ENCODE assay signal across 15 mouse cellular contexts in genomic region chr19:55115532-55115931, GRCm38 (mm10).
"Had no signal": no experiment of that assay in that cellular context is flagged by ENCODE, and none has a peak within 500 bp of the region (broad histone marks: within the 10 kb centered on the region; RNA-seq: fewer than 3 reads in every experiment).

No protein-coding gene starts in this region.

- H3K4me1 ChIP-seq: intestine, embryonic 15.5 days; limb, embryonic 10.5 days had no signal

- ATAC-seq: intestine, embryonic 15.5 days; midbrain, embryonic 16.5 days had no signal

- H3K27me3 ChIP-seq: intestine, embryonic 15.5 days; midbrain, embryonic 12.5 days; neural tube, embryonic 13.5 days had no signal

- H3K27ac ChIP-seq: intestine, embryonic 15.5 days; left cerebral cortex, adult 2 months; limb, embryonic 10.5 days; liver, embryonic 14.5 days; macrophage; midbrain, embryonic 12.5 days; neural tube, embryonic 13.5 days had no signal

- H3K36me3 ChIP-seq: intestine, embryonic 15.5 days; limb, embryonic 10.5 days; midbrain, embryonic 12.5 days; neural tube, embryonic 13.5 days had no signal

- H3K4me2 ChIP-seq: intestine, embryonic 15.5 days; lung, embryonic 14.5 days; midbrain, embryonic 12.5 days; neural tube, embryonic 13.5 days had no signal

- H3K9ac ChIP-seq: intestine, embryonic 15.5 days; liver, embryonic 14.5 days; lung, embryonic 14.5 days; midbrain, embryonic 12.5 days; neural tube, embryonic 13.5 days had no signal

- H3K9me3 ChIP-seq: intestine, embryonic 15.5 days; limb, embryonic 10.5 days; midbrain, embryonic 12.5 days; neural tube, embryonic 13.5 days had no signal

- DNase-seq: kidney, adult 18-20 months; kidney, postnatal 10 days; kidney, postnatal 4 days; lung, embryonic 14.5 days; retina, postnatal 1 day; right cerebral cortex, postnatal 25 days; thymus, postnatal 36 days had no signal

- H3K4me3 ChIP-seq: intestine, embryonic 15.5 days; left cerebral cortex, adult 2 months; limb, embryonic 10.5 days; midbrain, embryonic 12.5 days; neural tube, embryonic 13.5 days had no signal
